Mouse (Mus musculus) erythroblast, adult 5-6 weeks (primary cell): ENCODE results near the gene B3gnt3. TPM values are rescaled to one million over a fixed set of nuclear protein-coding genes. Genes with fewer than 3 reads are reported as not detected.
"Not testable (repeated sequence)": the region's sequence is repeated elsewhere in the genome, so short reads cannot be mapped to it uniquely, and the experiment has no call there.

Experiments
- ATAC-seq: replicated peaks from 2 replicates; pipeline ENCODE4 v1.8.0; 2016; ENCODE audit warnings: moderate number of reproducible peaks, mild to moderate bottlenecking, moderate TSS enrichment, inconsistent platforms; ENCODE audit not compliant: poor library complexity, low FRiP score, severe bottlenecking
- total RNA-seq, 2 experiments: library from RNA; stranded (forward) in 1 of 2; stranded (reverse) in 1 of 2; fragments of 150-400 nt in 1 of 2; fragments of 200-764, 138-1000 nt in 1 of 2; gene quantifications; 2 replicates each; pipeline versions ENCODE4 v1.2.3 to v1.2.4; 2015 to 2017; ENCODE audit warnings: low replicate concordance in 2 of 2

Gene B3gnt3
- 6.1 and 16.5 TPM in 2 replicates for total RNA-seq (2015; ENCODE audit: low replicate concordance)
- total RNA-seq (2017; ENCODE audit: low replicate concordance): 11.2 and 12.9 TPM in 2 replicates

DNA sequence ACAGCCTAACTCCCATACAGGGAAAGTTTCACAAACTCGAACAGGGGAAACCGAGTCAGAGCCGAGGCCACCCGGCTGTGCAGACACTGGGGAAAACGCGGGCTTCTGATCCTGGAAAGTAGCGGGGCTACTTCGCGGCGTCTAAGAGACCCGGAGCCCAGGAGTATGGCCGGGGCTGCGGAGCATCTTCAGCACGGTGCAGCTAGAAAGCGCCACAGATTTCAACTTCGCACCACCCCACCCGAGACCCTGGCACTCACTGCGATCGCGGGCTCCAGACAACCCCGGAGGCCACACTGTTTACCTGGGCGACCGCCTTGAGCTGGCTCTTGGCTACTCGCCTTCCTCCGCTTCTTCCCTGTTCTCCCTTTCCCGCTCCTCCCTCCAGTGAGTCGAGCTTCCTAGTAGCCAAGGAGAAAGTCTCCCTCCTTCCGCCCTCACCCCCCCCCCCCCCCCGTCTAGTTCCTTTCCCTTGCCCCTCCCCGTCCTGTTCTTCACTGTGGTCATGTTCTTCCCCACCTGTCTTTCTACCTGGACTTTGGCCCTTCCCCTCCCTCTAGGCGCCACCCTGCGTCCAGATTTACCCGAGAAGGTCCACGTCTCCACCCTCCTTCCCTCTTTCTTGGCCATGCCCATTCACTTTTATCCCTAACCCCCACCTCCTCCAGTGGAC lies at the start of gene B3gnt3:
B3gnt3 (minus strand) TSS at position 376 of the 673 bp plus-strand sequence.
- no peak; the same call in 1 of the 2 replicates for ATAC-seq

- not testable (repeated sequence) for ATAC-seq
Measured at GRCm38 (mm10) chr8:71749321-71750075, 47.9 kb upstream of the B3gnt3 start.

DNA sequence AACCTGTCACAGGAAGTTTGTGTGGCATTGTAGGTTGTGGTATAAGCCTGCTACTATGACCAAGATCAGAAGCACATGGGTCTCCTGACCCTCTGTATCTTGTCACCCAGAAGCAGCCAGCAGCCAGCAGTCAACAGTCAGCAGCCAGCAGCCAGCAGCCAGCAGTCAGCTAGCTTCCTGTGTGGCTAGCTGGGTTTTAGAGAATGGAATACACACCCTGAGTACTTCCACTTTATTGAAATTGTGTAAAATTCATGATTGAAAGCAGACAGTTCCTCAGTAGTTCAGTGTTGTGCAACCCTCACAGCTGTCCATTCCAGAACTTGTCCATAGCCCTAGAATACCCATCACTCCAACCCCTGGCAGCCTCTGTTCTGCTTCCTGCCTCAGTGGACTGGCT lies 45.5 kb upstream of the B3gnt3 start:
- not testable (repeated sequence) for ATAC-seq

DNA sequence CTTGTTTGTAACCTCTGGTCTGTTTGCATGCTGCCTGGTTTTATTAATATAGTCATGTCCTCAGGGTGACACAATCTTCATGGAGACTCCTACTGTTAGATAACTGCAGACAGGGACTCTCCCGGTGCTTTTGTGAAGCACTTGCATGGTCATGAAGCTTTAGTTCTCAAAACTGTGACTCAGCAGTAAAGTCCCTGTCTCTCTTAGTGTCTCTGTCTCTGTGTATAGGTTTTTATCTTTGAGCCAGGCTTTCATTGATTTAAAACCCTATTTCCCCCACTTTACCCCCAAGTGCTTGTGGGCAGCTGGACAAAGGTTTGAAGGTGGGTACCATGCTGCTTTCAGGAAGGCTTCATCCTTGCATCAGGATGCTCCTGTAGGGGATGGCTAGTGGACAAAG lies 43.7 kb upstream of the B3gnt3 start:
- no peak for ATAC-seq

DNA sequence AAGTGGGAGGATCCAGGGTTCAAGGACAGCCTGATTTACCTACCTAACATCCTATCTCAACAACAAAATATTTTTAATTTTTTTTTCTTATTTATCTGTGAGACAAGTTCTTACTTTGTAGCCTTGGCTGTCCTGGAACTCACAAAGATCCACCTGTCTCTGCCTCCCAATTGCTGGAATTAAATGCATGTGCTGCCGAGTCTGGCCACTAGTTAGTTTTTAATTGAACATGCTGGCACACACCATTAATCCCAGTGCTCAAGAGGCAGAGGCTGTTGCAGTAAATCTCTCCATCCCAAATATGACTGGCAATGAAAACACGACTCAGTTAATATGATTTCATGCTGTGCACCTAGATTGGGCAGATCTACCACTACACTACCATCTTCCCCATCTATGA lies 41.2 kb upstream of the B3gnt3 start:
- ATAC-seq: no peak

DNA sequence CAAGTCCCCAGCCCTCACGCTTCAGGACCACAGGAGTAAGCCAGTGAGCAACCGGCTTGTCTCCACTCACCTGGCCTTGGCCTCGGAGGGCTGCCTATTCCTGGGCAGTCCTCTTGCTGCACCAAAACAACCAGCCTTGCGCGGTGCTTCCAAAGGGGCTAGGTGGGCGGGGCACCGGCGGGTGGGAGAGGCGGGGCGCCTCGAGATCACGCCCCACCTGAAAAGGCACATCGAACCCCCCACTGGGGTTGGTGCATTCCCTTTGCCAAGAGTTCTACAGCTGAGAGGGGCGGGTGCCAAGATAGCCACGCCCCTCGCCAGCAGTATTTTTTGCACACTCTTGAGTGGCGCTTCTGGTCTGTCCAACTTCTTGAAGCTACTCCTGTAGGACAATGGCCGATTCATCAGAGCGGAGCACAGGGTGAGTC lies 40.1 kb upstream of the B3gnt3 start:
- no peak for ATAC-seq

GRCm38 (mm10) chr8:71741226-71741625 lies 39.6 kb upstream of the B3gnt3 start:
- 0 out of 2 replicates have a peak, but pooled peaks have one; percentile 17 for ATAC-seq

- not testable (repeated sequence) for ATAC-seq
Measured at GRCm38 (mm10) chr8:71738316-71738715, 36.7 kb upstream of the B3gnt3 start.

DNA sequence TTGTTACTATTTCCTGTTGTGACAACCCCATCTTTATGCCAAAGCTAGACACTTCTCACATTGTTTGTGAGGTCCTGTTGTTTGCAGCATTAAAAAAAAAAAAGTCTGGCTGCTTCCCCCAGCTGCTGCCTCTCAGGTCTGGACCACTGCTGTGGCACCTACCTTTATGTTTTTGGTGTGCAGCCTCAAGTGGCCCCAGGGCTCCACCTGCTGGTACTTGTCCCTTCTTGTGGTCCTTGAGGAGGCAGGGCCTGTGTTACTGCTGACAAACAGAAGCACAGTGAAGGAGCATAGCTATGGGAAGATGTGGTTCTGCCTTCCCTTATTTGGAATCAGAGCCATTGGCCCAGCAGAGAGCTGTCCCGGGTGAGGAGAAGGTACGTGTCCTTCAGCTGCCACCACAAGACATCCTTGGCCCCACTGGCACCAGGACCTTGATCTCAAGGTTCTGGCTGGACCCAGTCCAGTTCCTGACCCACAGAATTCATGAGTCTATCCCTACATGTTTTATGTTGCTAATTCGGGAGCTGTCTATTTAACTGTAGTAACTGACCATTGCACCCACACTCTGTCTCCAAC lies 30.2 kb upstream of the B3gnt3 start:
- ATAC-seq: peak; percentile 77

DNA sequence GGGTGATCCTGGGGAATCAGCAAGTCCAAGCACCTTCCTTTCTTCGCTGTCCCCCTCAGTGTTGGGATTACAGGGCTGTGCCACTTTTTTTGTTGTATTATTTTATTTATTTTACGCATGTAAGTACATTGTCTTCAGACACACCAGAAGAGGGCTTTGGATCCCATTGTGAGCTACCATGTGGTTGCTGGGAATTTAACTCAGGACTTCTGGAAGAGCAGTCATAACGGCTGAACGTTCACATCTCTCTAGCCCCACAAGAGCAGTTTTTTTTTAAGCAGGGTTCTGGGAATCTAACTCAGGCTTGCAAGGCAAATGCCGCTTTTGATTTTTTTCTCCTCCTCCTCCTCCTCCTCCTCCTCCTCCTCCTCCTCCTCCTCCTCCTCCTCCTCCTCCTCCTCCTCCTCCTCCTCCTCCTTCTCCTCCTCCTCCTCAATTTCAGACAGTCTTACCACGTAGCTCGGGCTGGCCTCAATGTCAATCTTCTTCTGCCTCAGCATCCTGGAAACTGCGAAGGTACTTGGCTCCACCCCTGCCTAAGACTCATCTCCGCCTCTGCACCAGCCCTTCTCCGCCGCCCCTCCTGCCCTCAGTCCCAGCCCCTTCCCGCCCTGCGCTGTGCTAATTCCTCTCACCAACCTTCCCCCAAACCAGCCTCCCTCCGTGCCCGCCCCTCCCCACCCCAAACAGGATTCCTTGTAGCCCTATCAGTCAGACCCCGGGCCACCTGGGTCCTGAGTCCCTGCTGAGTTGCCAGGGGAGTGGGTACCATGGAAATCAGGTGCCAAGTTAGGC lies 27.4 kb upstream of the B3gnt3 start:
- 0 out of 2 replicates have a peak, but pooled peaks have one; percentile 23 for ATAC-seq

DNA sequence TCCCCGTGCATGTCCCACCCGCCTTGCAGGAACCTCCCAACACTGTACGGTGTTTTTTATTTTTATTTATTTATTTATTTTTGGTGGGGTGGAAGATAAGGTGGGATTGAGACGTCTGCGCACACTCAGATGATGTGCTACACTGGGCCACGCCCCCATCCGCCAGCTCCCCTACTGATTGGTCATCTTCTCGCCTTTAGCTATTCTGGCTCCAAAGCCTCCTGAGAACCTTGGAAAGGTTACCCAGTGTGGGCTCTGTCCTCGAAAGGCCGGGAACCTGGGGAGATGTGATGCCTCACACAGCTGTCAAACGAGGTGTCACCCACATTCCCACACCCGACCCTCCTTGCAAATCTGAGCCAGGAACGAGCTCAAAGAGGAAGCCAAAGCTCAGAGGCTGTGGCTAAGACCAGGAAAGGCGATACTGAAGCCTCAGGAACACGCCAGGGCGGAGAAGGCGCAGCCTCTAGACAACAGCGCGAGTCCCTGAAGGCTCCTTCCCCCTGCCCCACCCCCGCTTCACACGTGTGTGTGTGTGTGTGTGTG lies 26.7 kb upstream of the B3gnt3 start:
- ATAC-seq: peak; percentile 63

- ATAC-seq: peak; percentile 76
Measured at GRCm38 (mm10) chr8:71725122-71725924, 23.7 kb upstream of the B3gnt3 start, which contains the start of gene Fcho1. Gene Fcho1 (minus strand): TSS chr8:71725716.

DNA sequence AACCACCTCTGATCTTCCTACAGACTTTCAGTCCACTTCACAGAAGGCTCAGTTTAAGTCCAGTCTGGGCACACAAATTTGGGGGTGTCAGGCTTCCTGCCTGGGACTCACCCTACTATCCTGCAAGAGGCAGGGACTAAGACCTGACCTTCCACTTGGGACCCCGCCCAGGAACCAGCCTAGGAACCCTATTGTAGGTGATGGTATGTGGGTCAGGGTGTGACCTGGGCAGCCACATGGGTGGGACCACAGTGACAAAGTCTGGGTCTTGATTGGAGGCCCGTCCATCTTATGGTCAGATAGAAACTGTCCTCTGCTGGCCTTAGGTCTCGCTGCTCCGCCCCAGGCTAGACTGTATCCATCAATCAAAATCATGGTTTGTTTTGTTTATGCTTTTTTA lies 22.8 kb upstream of the B3gnt3 start:
- no peak for ATAC-seq

DNA sequence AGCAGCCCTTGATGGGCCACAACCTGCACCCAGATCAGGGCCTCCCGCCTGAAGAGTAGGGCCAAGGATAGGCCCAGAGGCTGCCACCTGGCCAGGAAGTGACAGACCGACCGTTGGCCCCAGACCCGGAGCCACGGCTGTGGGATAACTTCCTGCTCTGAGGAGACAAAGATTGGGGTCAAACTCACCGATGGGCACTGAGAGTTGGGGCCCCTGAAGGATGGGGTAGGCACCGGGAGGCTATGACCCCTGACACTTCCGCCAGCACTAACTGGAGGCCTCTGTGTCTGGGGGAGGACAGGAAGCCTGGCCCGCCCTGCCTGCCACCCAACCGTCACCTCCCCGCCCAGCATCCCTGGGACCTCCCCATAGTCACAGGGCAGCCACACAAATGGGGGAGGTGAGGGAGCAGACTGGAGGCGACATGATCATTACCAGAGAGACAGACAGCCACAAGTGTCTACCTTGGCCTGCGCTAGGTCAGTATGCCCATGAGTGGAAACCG lies 21.5 kb upstream of the B3gnt3 start:
- ATAC-seq: peak; percentile 71

- ATAC-seq: no peak
Measured at GRCm38 (mm10) chr8:71719928-71720457, 18.4 kb upstream of the B3gnt3 start.

DNA sequence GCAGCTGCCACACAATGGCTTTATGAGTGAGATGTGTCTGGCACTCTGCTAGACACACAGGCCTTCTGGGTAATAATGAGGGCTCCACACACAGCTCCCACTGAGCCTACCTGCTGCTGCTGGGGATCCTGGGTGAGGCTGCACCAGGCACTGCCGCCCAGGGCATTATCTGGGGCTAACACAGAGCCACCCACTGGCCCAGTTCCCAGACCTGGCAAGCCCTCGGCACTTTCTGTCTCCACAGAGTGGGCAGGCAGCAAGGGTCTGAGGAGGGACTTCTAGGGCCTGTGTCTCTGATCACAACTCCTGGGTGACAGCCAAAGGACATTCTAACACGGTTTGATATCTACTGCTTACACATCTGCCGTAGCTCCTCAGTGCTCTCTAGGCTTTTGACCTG lies 17.6 kb upstream of the B3gnt3 start:
- peak; percentile 77 for ATAC-seq

- peak; percentile 53 for ATAC-seq
Measured at GRCm38 (mm10) chr8:71718252-71718651, 16.7 kb upstream of the B3gnt3 start.

- no peak for ATAC-seq
Measured at GRCm38 (mm10) chr8:71717096-71717495, 15.5 kb upstream of the B3gnt3 start.
